Mouse (Mus musculus): ENCODE data around the gene Prdm15. TPM values are rescaled to one million over a fixed set of nuclear protein-coding genes. Genes with fewer than 3 reads are reported as not detected.

Gene Prdm15
- total RNA-seq (2023), result 10 to 100 TPM; 11.0 to 13.0 TPM

DNA sequence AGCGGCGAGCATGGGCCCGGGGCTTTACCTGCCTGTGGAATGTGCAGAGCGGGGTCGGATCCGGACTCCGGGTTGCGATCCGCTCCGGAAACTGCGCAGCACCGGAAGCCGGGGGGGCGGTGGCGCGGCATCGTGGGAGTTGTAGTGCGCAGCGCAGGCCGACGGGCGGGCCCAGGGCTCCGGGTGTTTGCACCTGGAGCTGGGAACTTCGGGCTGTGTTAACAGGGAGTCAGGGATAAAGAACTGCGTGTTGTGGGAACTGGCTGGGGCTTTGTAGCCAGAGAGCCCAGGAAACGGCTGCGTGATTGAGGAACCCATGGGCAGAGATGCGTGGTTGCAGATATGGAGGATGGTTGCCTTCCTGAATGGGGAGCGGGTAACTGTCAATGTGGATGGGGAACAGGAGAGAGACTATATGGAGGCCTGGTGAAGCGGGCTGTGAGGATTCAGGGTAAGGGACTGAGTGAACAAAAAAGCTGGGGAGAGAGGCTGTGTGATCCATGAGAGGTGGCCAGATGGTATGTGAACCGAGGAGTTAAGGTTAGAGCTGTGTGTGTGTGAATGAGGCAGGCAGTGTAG, at the start of gene Prdm15:
Gene Prdm15 (minus strand): TSS at position 110 of the 579 bp plus-strand sequence.

DNA sequence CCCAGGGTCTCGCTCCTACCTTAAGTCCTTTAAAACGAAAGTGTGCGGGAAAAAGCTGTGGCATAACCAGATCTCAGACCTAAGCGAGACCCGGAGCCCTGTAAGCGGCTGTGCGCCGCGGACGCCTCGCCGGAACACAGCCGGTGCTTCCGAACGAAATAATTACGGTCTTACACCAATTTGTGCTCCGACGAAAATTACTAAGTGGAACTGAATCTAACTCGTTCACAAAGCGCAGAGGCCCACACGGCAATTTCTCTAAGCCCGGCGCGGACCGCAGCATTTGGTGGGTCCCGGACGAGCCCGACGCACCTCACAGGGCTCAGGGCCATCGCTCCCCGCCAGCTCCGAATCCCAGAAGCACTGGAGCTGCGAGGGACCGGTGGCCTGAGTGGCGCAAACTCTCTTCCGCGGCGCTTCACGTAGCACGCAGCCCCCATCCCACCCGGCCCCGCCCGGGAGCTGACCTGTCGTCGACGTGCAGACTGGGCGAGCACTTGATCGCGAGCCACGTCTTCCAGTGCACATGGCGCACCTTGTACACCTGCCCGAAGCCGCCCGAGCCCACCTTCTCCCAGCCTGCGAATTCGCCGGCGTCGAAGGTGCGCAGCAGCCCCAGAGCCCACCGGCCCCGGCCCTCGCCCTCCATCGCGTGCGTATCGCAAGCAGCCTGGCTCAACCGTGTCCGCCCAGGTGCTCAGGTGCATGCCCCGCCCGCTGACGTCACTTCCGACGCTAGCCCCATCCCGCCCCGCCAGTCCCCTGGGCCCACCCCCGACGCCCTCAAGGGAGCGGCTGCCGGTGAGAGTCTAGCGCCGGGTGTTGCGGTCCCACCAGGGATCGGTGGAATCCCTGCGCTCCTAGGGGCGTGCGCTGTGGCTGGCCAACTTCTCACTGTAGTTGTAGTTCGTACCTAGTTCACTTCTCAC, 88.3 kb downstream of the Prdm15 start, which contains the start of gene Ripk4:
Gene Ripk4 (minus strand): TSS at position 727 of the 929 bp plus-strand sequence.

Other genes with a start within 250 kb of the Prdm15 start
- gene Tmprss2, start 240.7 kb downstream of the Prdm15 start, total RNA-seq (2023), result not detected
- gene Ripk4, start 88.1 kb downstream of the Prdm15 start, total RNA-seq (2023), result not detected
- 10 to 100 TPM; 16.5 to 18.7 TPM for gene C2cd2, start 110.7 kb upstream of the Prdm15 start, total RNA-seq (2023)
- 10 to 100 TPM; 19.7 to 26.1 TPM for gene Zbtb21, start 110.8 kb upstream of the Prdm15 start, total RNA-seq (2023)
- 10 to 100 TPM in 1 of 2 experiments, 1 to 10 TPM in 1; 8.1 to 12.1 TPM for gene B230307C23Rik, start 145.5 kb upstream of the Prdm15 start, total RNA-seq (2023)
- 1 to 10 TPM; 3.8 to 5.2 TPM for gene A630089N07Rik, start 230.6 kb upstream of the Prdm15 start, total RNA-seq (2023)

Measured in neutrophil, adult 83 days (primary cell).